Mouse (Mus musculus) stomach, embryonic 14.5 days (tissue): ENCODE measurements around the gene Fbxl12. TPM values are rescaled to one million over a fixed set of nuclear protein-coding genes. Genes with fewer than 3 reads are reported as not detected.
A peak's percentile ranks its signal among the peaks of the same experiment; 100 is the strongest.
"Not testable (repeated sequence)": the region's sequence is repeated elsewhere in the genome, so short reads cannot be mapped to it uniquely, and the experiment has no call there.

Experiments used
- ATAC-seq: fragments of 200-750 bp; cut with Nextera tagmentation; 2 replicates; pipeline ENCODE4 v1.8.0; 2017; ENCODE audit warnings: low read depth, moderate TSS enrichment; ENCODE audit not compliant: insufficient number of reproducible peaks, insufficient read depth, low FRiP score
- H3K27ac ChIP-seq: fragments of 300-500 bp; sonication (generic); 2 replicates; pipeline ENCODE4 v1.5.1; 2014; ENCODE audit warnings: mild to moderate bottlenecking, low read length, moderate library complexity, mixed read lengths
- H3K27me3 ChIP-seq: fragments of 300-500 bp; sonication (generic); 2 replicates; pipeline ENCODE4 v1.6.1; 2014; ENCODE audit warnings: low read length, control low read depth, mixed read lengths; ENCODE audit not compliant: control insufficient read depth, insufficient read depth
- H3K36me3 ChIP-seq: fragments of 300-500 bp; sonication (generic); 2 replicates; pipeline ENCODE4 v1.6.1; 2014; ENCODE audit warnings: mild to moderate bottlenecking, control low read depth, low read length, moderate library complexity, mixed read lengths; ENCODE audit not compliant: control insufficient read depth, insufficient read depth
- H3K4me1 ChIP-seq: fragments of 300-500 bp; sonication (generic); 2 replicates; pipeline ENCODE4 v1.6.1; 2014; ENCODE audit warnings: low read length, control low read depth, mixed read lengths; ENCODE audit not compliant: control insufficient read depth, insufficient read depth
- H3K4me2 ChIP-seq: fragments of 300-500 bp; sonication (generic); replicated peaks from 2 replicates; pipeline ENCODE4 v1.6.1; 2014; ENCODE audit warnings: low read depth, low read length, control low read depth
- H3K4me3 ChIP-seq: fragments of 300-500 bp; sonication (generic); 2 replicates; pipeline ENCODE4 v1.5.1; 2014; ENCODE audit warnings: low read depth, low read length, control low read depth
- H3K9ac ChIP-seq: fragments of 300-500 bp; sonication (generic); replicated peaks from 2 replicates; pipeline ENCODE4 v1.6.1; 2014; ENCODE audit warnings: low read depth, mild to moderate bottlenecking, control low read depth, low read length, moderate library complexity, mixed read lengths
- H3K9me3 ChIP-seq: fragments of 300-500 bp; sonication (generic); 2 replicates; pipeline ENCODE4 v1.6.1; 2016; ENCODE audit warnings: low read depth, low read length, control low read depth; ENCODE audit not compliant: control insufficient read depth
- WGBS: fragments of 180-500 bp; shearing (Covaris S2); extraction: QIAGEN DNeasy Blood & Tissue Kit; methylation state at CpG from one replicate; pipeline ENCODE4 v1.1.7; 2014; 5-methylcytosine and 5-hydroxymethylcytosine counted together
- polyA plus RNA-seq: library from polyadenylated mRNA; unstranded; fragments of >200 nt; fragmentation: Nextera tagmentation; extraction: Ambion mirVana; gene quantifications from 2 replicates; pipeline ENCODE4 v1.2.1, GENCODE M21; 2014

The Fbxl12 gene
- polyA plus RNA-seq, 1 experiment from 2014 or later: 13.5 TPM

- H3K4me1 ChIP-seq, H3K9me3 ChIP-seq, H3K4me2 ChIP-seq, H3K4me3 ChIP-seq, H3K27me3 ChIP-seq, H3K9ac ChIP-seq, ATAC-seq, H3K27ac ChIP-seq: not testable (repeated sequence)
- H3K36me3 ChIP-seq: peaks cover 13% of the 10 kb centered on the region
- WGBS: 92% methylated on average over 8 of the region's 8 CpGs
Observed at GRCm38 (mm10) chr9:20635676-20636075, 8.9 kb downstream of the Fbxl12 start.

GRCm38 (mm10) chr9:20631332-20631731, 13.2 kb downstream of the Fbxl12 start:
- ATAC-seq: no peak
- no peak overlapping the region for H3K27ac ChIP-seq
- H3K27me3 ChIP-seq: no peaks in the 10 kb centered on the region
- H3K9ac ChIP-seq: no peak overlapping the region
- no peak overlapping the region for H3K4me2 ChIP-seq
- 86% methylated on average over 2 of the region's 2 CpGs for WGBS
- no peak overlapping the region for H3K4me3 ChIP-seq
- no peaks in the 10 kb centered on the region for H3K36me3 ChIP-seq
- H3K4me1 ChIP-seq: no peaks in the 10 kb centered on the region
- H3K9me3 ChIP-seq: no peaks in the 10 kb centered on the region

GRCm38 (mm10) chr9:20616685-20617084, 27.9 kb downstream of the Fbxl12 start:
- 79% methylated on average over 2 of the region's 2 CpGs for WGBS
- H3K9ac ChIP-seq: no peak overlapping the region
- no peaks in the 10 kb centered on the region for H3K27me3 ChIP-seq
- no peak for ATAC-seq
- H3K9me3 ChIP-seq: no peaks in the 10 kb centered on the region
- H3K4me1 ChIP-seq: no peaks in the 10 kb centered on the region
- no peaks in the 10 kb centered on the region for H3K36me3 ChIP-seq
- no peak overlapping the region for H3K4me2 ChIP-seq
- H3K27ac ChIP-seq: no peak overlapping the region
- H3K4me3 ChIP-seq: no peak overlapping the region

- no peak overlapping the region for H3K9ac ChIP-seq
- H3K4me2 ChIP-seq: no peak overlapping the region
- ATAC-seq: no peak
- H3K9me3 ChIP-seq: no peaks in the 10 kb centered on the region
- no peaks in the 10 kb centered on the region for H3K4me1 ChIP-seq
- H3K27ac ChIP-seq: no peak overlapping the region
- no peaks in the 10 kb centered on the region for H3K27me3 ChIP-seq
- no peaks in the 10 kb centered on the region for H3K36me3 ChIP-seq
- no peak overlapping the region for H3K4me3 ChIP-seq
- WGBS: 81% methylated on average over 5 of the region's 5 CpGs
Observed at GRCm38 (mm10) chr9:20611976-20612375, 32.6 kb downstream of the Fbxl12 start.

- Histone ChIP-seq H3K4me3 (no peak overlapping the region), H3K36me3 (no peaks in the 10 kb centered on the region), H3K4me2 (no peak overlapping the region), H3K27me3 (no peaks in the 10 kb centered on the region), H3K9me3 (no peaks in the 10 kb centered on the region), H3K9ac (no peak overlapping the region), H3K4me1 (no peaks in the 10 kb centered on the region), H3K27ac (no peak overlapping the region)
- 82% methylated on average over 5 of the region's 5 CpGs for WGBS
- ATAC-seq: no peak
Observed at GRCm38 (mm10) chr9:20609831-20610464, 34.6 kb downstream of the Fbxl12 start.

GRCm38 (mm10) chr9:20607100-20607974, 37.2 kb downstream of the Fbxl12 start:
- Histone ChIP-seq H3K9me3 (no peaks in the 10 kb centered on the region), H3K36me3 (no peaks in the 10 kb centered on the region), H3K27ac (peak overlapping the region; percentile 96), H3K4me1 (no peaks in the 10 kb centered on the region), H3K4me3 (peak overlapping the region; percentile 79), H3K27me3 (no peaks in the 10 kb centered on the region), H3K9ac (peak overlapping the region; percentile 87), H3K4me2 (peak overlapping the region; percentile 75)
- WGBS: under 1% methylated on average over 57 of the region's 57 CpGs
- ATAC-seq: peak; percentile 88

GRCm38 (mm10) chr9:20606269-20606668, 38.3 kb downstream of the Fbxl12 start:
- Histone ChIP-seq H3K9me3 (no peaks in the 10 kb centered on the region), H3K4me1 (no peaks in the 10 kb centered on the region), H3K27ac (no peak overlapping the region), H3K4me2 (peak overlapping the region; percentile 75; the same call in 1 of the 2 replicates), H3K27me3 (no peaks in the 10 kb centered on the region), H3K9ac (no peak overlapping the region; the same call in 1 of the 2 replicates), H3K36me3 (no peaks in the 10 kb centered on the region), H3K4me3 (no peak overlapping the region)
- ATAC-seq: no peak
- 97% methylated on average over 1 of the region's 1 CpGs for WGBS

- Histone ChIP-seq H3K9ac (no peak overlapping the region), H3K27ac (no peak overlapping the region), H3K27me3 (no peaks in the 10 kb centered on the region), H3K4me3 (no peak overlapping the region), H3K4me1 (no peaks in the 10 kb centered on the region), H3K4me2 (no peak overlapping the region), H3K9me3 (no peaks in the 10 kb centered on the region), H3K36me3 (no peaks in the 10 kb centered on the region; the same call in 1 of the 2 replicates)
- WGBS: 81% methylated on average over 6 of the region's 6 CpGs
- no peak for ATAC-seq
Observed at GRCm38 (mm10) chr9:20601270-20601669, 43.3 kb downstream of the Fbxl12 start.
